Mouse (Mus musculus) liver, embryonic 14 days (tissue): ENCODE measurements around the gene Pax6. TPM values are rescaled to one million over a fixed set of nuclear protein-coding genes. Genes with fewer than 3 reads are reported as not detected.

Experiments used
- polyA plus RNA-seq: library from polyadenylated mRNA; depleted of rRNA; stranded (reverse); fragments of >200 nt; gene quantifications from 2 replicates; pipeline ENCODE4 v1.2.3, GENCODE M21; 2012; rRNA removed

Gene Pax6
- 0.02 TPM in 1 of 2 replicates, not detected in the other for polyA plus RNA-seq

DNA sequence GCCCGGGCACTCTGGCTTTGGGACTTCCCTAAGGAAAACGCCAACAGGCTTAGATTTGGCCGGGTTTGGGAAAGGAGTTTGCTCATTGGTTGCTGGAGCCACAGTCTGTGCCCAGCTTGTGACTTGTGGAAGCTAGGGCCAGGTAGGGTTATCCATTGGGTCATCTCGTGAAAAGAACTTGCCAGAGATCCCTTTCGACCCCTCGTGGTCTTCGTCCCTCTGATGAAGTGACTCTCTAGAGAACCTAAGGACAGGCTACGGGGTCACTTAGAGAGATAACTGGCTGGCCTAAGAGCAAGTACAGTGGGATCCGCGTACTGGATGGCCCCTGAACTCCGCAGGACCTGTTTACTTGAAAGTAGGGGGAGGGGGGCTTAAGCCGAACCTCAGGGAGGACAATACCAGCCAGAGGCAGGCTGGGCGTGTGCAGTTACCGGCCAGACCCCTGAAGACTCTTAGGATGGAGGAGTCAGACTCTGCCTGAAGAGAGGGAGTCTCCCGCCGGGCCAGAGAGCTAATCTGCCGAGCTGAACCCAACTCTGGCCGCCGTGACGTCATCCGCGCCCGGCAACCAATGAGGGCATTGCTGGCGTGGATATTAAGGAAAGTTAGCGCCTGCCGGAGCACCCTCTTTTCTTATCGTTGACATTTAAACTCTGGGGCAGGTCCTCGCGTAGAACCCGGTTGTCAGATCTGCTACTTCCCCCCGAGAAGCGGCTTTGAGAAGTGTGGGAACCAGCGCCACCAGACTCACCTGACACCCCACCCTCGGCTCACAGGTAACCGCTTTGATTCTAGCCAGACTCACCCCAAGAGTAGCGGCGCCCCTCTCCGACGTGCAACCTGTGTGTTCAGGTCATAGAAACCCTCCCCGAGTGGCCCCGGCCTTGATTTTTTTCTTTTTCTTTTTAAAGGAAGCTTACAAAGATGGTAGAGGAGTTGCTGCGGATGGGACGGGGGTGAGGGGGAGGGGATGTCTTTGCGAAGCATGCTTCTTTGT lies at the start of gene Pax6:
Gene Pax6 (plus strand): TSS at position 630 of the 1,000 bp plus-strand sequence.

Other genes starting within 250 kb of the Pax6 start
- gene Elp4, start 235.7 kb downstream of the Pax6 start, polyA plus RNA-seq = 4.7 and 5.8 TPM in 2 replicates
- 23.1 and 25.7 TPM in 2 replicates for gene Immp1l, start 235.7 kb downstream of the Pax6 start, polyA plus RNA-seq